Mouse (Mus musculus) right cerebral cortex, postnatal 10 days (tissue): ENCODE measurements around the gene Lpo.

Experiments used
- DNase-seq, 2 experiments: peaks; one replicate each; pipeline ENCODE4 v3.0.0; 2021; ENCODE audit warnings: low spot score in 2 of 2

The Lpo gene

GRCm38 (mm10) chr11:87758957-87759608, 69.0 kb downstream of the Lpo start:
- no peak for DNase-seq

GRCm38 (mm10) chr11:87758161-87758911, 69.8 kb downstream of the Lpo start:
- no peak for DNase-seq

- no peak for DNase-seq
Measured at GRCm38 (mm10) chr11:87757001-87757954, 70.8 kb downstream of the Lpo start.
